Mouse (Mus musculus) ES-E14 (cell line): Measurements from ENCODE around the gene Btrc.

Source experiments
- CHD2 ChIP-seq: IDR thresholded peaks from 2 replicates; pipeline ENCODE4 v1.6.1; 2014; ENCODE audit warnings: mild to moderate bottlenecking, low read depth, low read length, inconsistent platforms
- MAFK ChIP-seq: IDR thresholded peaks from 2 replicates; pipeline ENCODE4 v1.6.1; 2014; ENCODE audit warnings: mild to moderate bottlenecking, low read depth, low read length, inconsistent platforms; ENCODE audit not compliant: insufficient read depth
- ZC3H11A ChIP-seq: IDR thresholded peaks from 2 replicates; pipeline ENCODE4 v1.6.1; 2012; ENCODE audit warnings: low read depth, mild to moderate bottlenecking, inconsistent platforms, low read length, borderline replicate concordance

- TF ChIP-seq MAFK (no peak), CHD2 (no peak), ZC3H11A (no peak)
Observed at GRCm38 (mm10) chr19:45441717-45442116, 78.2 kb downstream of the Btrc start.
